Mouse (Mus musculus) embryonic fibroblast, embryonic 13.5 days (primary cell): ENCODE data around the gene Olfr884.

ENCODE experiments used
- CTCF ChIP-seq: IDR thresholded peaks from 2 replicates; pipeline ENCODE4 v1.5.1; 2011; ENCODE audit warnings: mild to moderate bottlenecking, control low read depth, low read length, moderate library complexity, borderline replicate concordance; ENCODE audit not compliant: insufficient read depth
- POLR2A ChIP-seq: IDR thresholded peaks from 2 replicates; pipeline ENCODE4 v1.6.1; 2011; ENCODE audit warnings: low read depth, mild to moderate bottlenecking, control low read depth, low read length, moderate library complexity

DNA sequence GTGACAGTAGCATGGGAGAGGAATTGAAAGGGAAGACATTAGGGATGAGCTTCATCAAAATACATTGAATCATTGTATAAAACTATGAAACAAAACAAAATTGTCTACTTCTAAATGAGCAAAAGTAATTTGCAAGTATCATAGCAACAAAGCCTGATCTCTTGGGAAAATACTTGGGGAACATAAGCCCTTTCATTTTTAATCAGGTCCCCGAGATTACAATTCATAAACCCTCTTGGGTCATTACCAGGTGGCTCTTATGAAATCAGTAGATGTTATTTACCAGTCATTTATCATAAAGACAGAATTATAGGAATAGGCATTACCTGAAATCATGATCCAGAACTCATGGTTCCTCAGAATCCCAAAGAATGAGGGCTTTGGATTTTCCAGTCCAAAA, at the start of gene Olfr884:
- TF ChIP-seq CTCF (no peak), POLR2A (no peak)
